Mouse (Mus musculus) MEL (cell line): ENCODE data around the gene Sh3pxd2b. TPM values are rescaled to one million over a fixed set of nuclear protein-coding genes. Genes with fewer than 3 reads are reported as not detected.
A peak's percentile ranks its signal among the peaks of the same experiment; 100 is the strongest.

Experiments used
- DNase-seq: peaks from one replicate; pipeline ENCODE4 v3.0.0; 2011; ENCODE audit warnings: low read depth, low spot score
- H3K27ac ChIP-seq: 2 replicates; pipeline ENCODE4 v1.5.1; 2012; ENCODE audit warnings: low read depth, mild to moderate bottlenecking, control low read depth, low read length, moderate library complexity; ENCODE audit not compliant: control insufficient read depth
- H3K27me3 ChIP-seq, 2 experiments: fragments of 150-350 bp in 1 of 2; sonication (generic) in 1 of 2; 2 replicates each; pipeline ENCODE4 v1.6.1; 2012; ENCODE audit warnings: low read length in 2 of 2, mild to moderate bottlenecking in 2 of 2, improper control_type of control experiment in 1 of 2, moderate library complexity in 1 of 2; ENCODE audit not compliant: insufficient read depth in 2 of 2, control insufficient read depth in 1 of 2
- H3K36me3 ChIP-seq, 2 experiments: 2 replicates each; pipeline ENCODE4 v1.6.1; 2012 to 2014; ENCODE audit warnings: low read length in 2 of 2, improper control_type of control experiment in 1 of 2, inconsistent platforms in 1 of 2, mild to moderate bottlenecking in 1 of 2; ENCODE audit not compliant: insufficient read depth in 2 of 2, control insufficient read depth in 1 of 2
- H3K4me1 ChIP-seq, 2 experiments: fragments of 150-350 bp in 1 of 2; sonication (generic) in 1 of 2; 2 replicates each; pipeline ENCODE4 v1.6.1; 2012; ENCODE audit warnings: low read length in 2 of 2, improper control_type of control experiment in 1 of 2, mild to moderate bottlenecking in 1 of 2; ENCODE audit not compliant: insufficient read depth in 2 of 2, control insufficient read depth in 1 of 2
- H3K4me3 ChIP-seq, 2 experiments: fragments of 150-350 bp in 1 of 2; sonication (generic) in 1 of 2; 2 replicates each; pipeline ENCODE4 v1.5.1; 2012; ENCODE audit warnings: low read depth in 2 of 2, low read length in 2 of 2, mild to moderate bottlenecking in 2 of 2, moderate library complexity in 2 of 2, control low read depth in 1 of 2, improper control_type of control experiment in 1 of 2; ENCODE audit not compliant: control insufficient read depth in 1 of 2, insufficient read depth in 1 of 2
- H3K79me2 ChIP-seq: 2 replicates; pipeline ENCODE4 v1.6.1; 2012; ENCODE audit warnings: mild to moderate bottlenecking, low read length, moderate library complexity; ENCODE audit not compliant: control insufficient read depth, poor library complexity, insufficient read depth
- H3K9ac ChIP-seq: 2 replicates; pipeline ENCODE4 v1.6.1; 2012; ENCODE audit warnings: low read depth, mild to moderate bottlenecking, control low read depth, low read length, moderate library complexity; ENCODE audit not compliant: control insufficient read depth, poor library complexity, severe bottlenecking
- H3K9me3 ChIP-seq: fragments of 150-350 bp; sonication (generic); replicated peaks from 2 replicates; pipeline ENCODE4 v1.6.1; 2012; ENCODE audit warnings: mild to moderate bottlenecking, low read length, improper control_type of control experiment, moderate library complexity; ENCODE audit not compliant: insufficient read depth
- CTCF ChIP-seq, 3 experiments: IDR thresholded peaks in 2 of 3; conservative IDR thresholded peaks in 1 of 3; 2 replicates each; pipeline ENCODE4 v1.5.1; 2011 to 2012; ENCODE audit warnings: low read length in 3 of 3, low read depth in 2 of 3, mild to moderate bottlenecking in 2 of 3, improper control_type of control experiment in 1 of 3, inconsistent platforms in 1 of 3, mixed read lengths in 1 of 3, moderate library complexity in 1 of 3; ENCODE audit not compliant: control insufficient read depth in 1 of 3, insufficient read depth in 1 of 3, poor library complexity in 1 of 3, severe bottlenecking in 1 of 3
- ELF1 ChIP-seq: IDR thresholded peaks from 2 replicates; pipeline ENCODE4 v1.6.1; 2014; ENCODE audit warnings: low read depth, mild to moderate bottlenecking, inconsistent platforms, low read length, improper control_type of control experiment, moderate library complexity
- GATA1 ChIP-seq: IDR thresholded peaks from 2 replicates; pipeline ENCODE4 v1.6.1; 2011; ENCODE audit warnings: low read depth, low read length, improper control_type of control experiment
- HCFC1 ChIP-seq: IDR thresholded peaks from 2 replicates; pipeline ENCODE4 v1.6.1; 2012; ENCODE audit warnings: low read depth, mild to moderate bottlenecking, inconsistent platforms, low read length, improper control_type of control experiment, moderate library complexity
- JUND ChIP-seq: IDR thresholded peaks from 2 replicates; pipeline ENCODE4 v1.6.1; 2011; ENCODE audit warnings: low read depth, mild to moderate bottlenecking, improper control_type of control experiment, low read length
- KAT2A ChIP-seq: conservative IDR thresholded peaks from 2 replicates; pipeline ENCODE4 v1.6.1; 2012; ENCODE audit warnings: low read depth, low read length, improper control_type of control experiment, inconsistent platforms
- MAFK ChIP-seq: IDR thresholded peaks from 2 replicates; pipeline ENCODE4 v1.6.1; 2011; ENCODE audit warnings: low read depth, mild to moderate bottlenecking, low read length, improper control_type of control experiment, borderline replicate concordance
- MAZ ChIP-seq: IDR thresholded peaks from 2 replicates; pipeline ENCODE4 v1.6.1; 2012; ENCODE audit warnings: low read depth, mild to moderate bottlenecking, inconsistent platforms, low read length, improper control_type of control experiment
- MXI1 ChIP-seq: IDR thresholded peaks from 2 replicates; pipeline ENCODE4 v1.6.1; 2011; ENCODE audit warnings: mild to moderate bottlenecking, low read depth, low read length, improper control_type of control experiment
- POLR2A ChIP-seq, 2 experiments: IDR thresholded peaks; 2 replicates each; pipeline ENCODE4 v1.6.1; 2011 to 2012; ENCODE audit warnings: low read length in 2 of 2, mild to moderate bottlenecking in 2 of 2, control low read depth in 1 of 2, improper control_type of control experiment in 1 of 2, low read depth in 1 of 2, moderate library complexity in 1 of 2; ENCODE audit not compliant: control insufficient read depth in 1 of 2, insufficient read depth in 1 of 2, poor library complexity in 1 of 2
- RAD21 ChIP-seq: IDR thresholded peaks from 2 replicates; pipeline ENCODE4 v1.6.1; 2011; ENCODE audit warnings: mild to moderate bottlenecking, low read depth, low read length, improper control_type of control experiment
- RCOR1 ChIP-seq: IDR thresholded peaks from 2 replicates; pipeline ENCODE4 v1.6.1; 2012; ENCODE audit warnings: low read depth, mild to moderate bottlenecking, inconsistent platforms, low read length, improper control_type of control experiment
- SMC3 ChIP-seq: IDR thresholded peaks from 2 replicates; pipeline ENCODE4 v1.6.1; 2011; ENCODE audit warnings: low read depth, low read length, improper control_type of control experiment
- TBP ChIP-seq: IDR thresholded peaks from 2 replicates; pipeline ENCODE4 v1.8.0; 2011; ENCODE audit warnings: low read depth, low read length, improper control_type of control experiment
- TCF12 ChIP-seq: IDR thresholded peaks from 2 replicates; pipeline ENCODE4 v1.6.1; 2014; ENCODE audit warnings: low read depth, mild to moderate bottlenecking, inconsistent platforms, low read length, improper control_type of control experiment, moderate library complexity
- USF1 ChIP-seq: IDR thresholded peaks from 2 replicates; pipeline ENCODE4 v1.6.1; 2014; ENCODE audit warnings: low read depth, mild to moderate bottlenecking, inconsistent platforms, low read length, improper control_type of control experiment, moderate library complexity
- ZC3H11A ChIP-seq: IDR thresholded peaks from 2 replicates; pipeline ENCODE4 v1.6.1; 2012; ENCODE audit warnings: low read depth, mild to moderate bottlenecking, inconsistent platforms, low read length, improper control_type of control experiment
- ZKSCAN1 ChIP-seq: IDR thresholded peaks from 2 replicates; pipeline ENCODE4 v1.6.1; 2012; ENCODE audit warnings: low read depth, mild to moderate bottlenecking, inconsistent platforms, low read length, improper control_type of control experiment, moderate library complexity
- ZNF384 ChIP-seq: IDR thresholded peaks from 2 replicates; pipeline ENCODE4 v1.6.1; 2012; ENCODE audit warnings: low read depth, mild to moderate bottlenecking, inconsistent platforms, low read length, improper control_type of control experiment
- polyA plus RNA-seq, 2 experiments: library from polyadenylated mRNA; stranded (reverse) in 1 of 2; unstranded in 1 of 2; fragments of >175 nt in 1 of 2; fragments of >200 nt in 1 of 2; gene quantifications; 2 replicates each; pipeline versions ENCODE4 v1.2.1 to v1.2.4; 2012; ENCODE audit warnings: low replicate concordance in 2 of 2, low read depth in 1 of 2; ENCODE audit not compliant: insufficient read length in 2 of 2, insufficient read depth in 1 of 2, missing spikeins in 1 of 2
- total RNA-seq: library from RNA; depleted of rRNA; stranded (reverse); fragments of 300-350 nt; gene quantifications from 2 replicates; pipeline ENCODE4 v1.2.3, GENCODE M21; 2012

Sh3pxd2b gene
- total and polyA plus RNA-seq, 3 experiments, result 9.6 to 17.0 TPM; not detected in 1

DNA sequence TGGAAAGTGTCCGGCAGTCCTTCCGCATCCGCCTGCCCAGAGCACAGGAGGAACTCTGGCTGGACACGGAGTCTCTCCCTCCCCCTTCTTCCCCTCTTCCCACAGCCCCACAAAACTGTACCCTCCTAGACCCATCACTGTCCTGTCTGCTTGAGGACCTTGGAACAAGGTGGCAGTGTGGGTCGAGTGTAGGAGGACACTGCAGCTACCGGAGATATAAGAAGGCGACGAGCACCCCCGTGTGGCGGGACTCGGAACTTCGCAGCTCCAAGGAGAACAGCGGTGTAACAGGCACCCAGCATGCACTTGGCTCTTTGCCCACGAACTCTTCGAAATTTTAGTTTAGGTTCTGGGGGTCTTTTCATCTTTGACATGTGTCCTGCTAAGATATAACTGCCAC lies 23.0 kb upstream of the Sh3pxd2b start:
- H3K27me3 ChIP-seq, result peaks cover 9 to 11% of the 10 kb centered on the region in 2 experiments
- H3K9me3 ChIP-seq, result no peaks in the 10 kb centered on the region
- H3K4me3 ChIP-seq, result no peak overlapping the region
- TF ChIP-seq KAT2A (no peak), SMC3 (peak; percentile 86), ZC3H11A (peak; percentile 73), RAD21 (peak; percentile 94), ZKSCAN1 (no peak), CTCF (IDR thresholded peaks at IDR 0.05 in 2 of 3, conservative IDR thresholded peaks at IDR 0.05 in 1 of 3; ENCODE audit: control insufficient read depth in 1 of 3, insufficient read depth in 1 of 3, low read depth in 2 of 3, low read length in 3 of 3, poor library complexity in 1 of 3, severe bottlenecking in 1 of 3) (peak; percentile 83 to 98 (median 97)), GATA1 (no peak)
- peak; percentile 89 for DNase-seq
- no peaks in the 10 kb centered on the region for H3K79me2 ChIP-seq
- H3K27ac ChIP-seq, result no peak overlapping the region
- H3K4me1 ChIP-seq, result peaks cover 0 to 4% of the 10 kb centered on the region in 2 experiments; a peak in 2 of 4 replicates
- H3K9ac ChIP-seq, result no peak overlapping the region
- no peaks in the 10 kb centered on the region; a peak in 1 of 4 replicates for H3K36me3 ChIP-seq

DNA sequence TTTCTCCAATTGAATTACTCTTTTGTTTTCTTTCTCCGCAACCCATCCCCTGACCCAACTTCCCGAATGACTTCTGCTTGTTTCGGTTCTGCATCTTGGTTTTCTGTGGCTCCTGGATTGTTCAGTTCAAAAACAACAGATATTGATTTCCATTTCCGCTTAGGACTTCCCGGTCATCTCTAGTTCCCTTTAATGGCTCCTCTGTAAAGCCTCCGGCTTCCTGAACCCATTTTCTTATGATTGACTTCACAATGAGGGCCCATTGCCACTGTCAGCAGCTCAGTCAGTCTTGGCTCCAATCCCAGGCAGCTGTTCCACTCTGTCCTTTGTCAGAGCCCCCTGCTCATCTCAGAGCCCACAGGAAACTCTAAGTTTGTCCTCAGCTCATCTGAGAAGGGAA lies 16.5 kb upstream of the Sh3pxd2b start:
- H3K9me3 ChIP-seq, result no peaks in the 10 kb centered on the region
- peaks cover 19 to 21% of the 10 kb centered on the region in 2 experiments for H3K27me3 ChIP-seq
- no peaks in the 10 kb centered on the region for H3K36me3 ChIP-seq
- TF ChIP-seq ELF1 (no peak), CTCF (IDR thresholded peaks at IDR 0.05 in 2 of 3, conservative IDR thresholded peaks at IDR 0.05 in 1 of 3; ENCODE audit: control insufficient read depth in 1 of 3, insufficient read depth in 1 of 3, low read depth in 2 of 3, low read length in 3 of 3, poor library complexity in 1 of 3, severe bottlenecking in 1 of 3) (no peak), TBP (no peak), MXI1 (no peak), TCF12 (no peak), POLR2A (IDR thresholded peaks at IDR 0.05; ENCODE audit: control insufficient read depth in 1 of 2, insufficient read depth in 1 of 2, low read depth in 1 of 2, low read length in 2 of 2, poor library complexity in 1 of 2) (no peak), HCFC1 (no peak), ZNF384 (no peak), SMC3 (no peak), RAD21 (no peak)
- no peak overlapping the region for H3K27ac ChIP-seq
- no peak for DNase-seq
- H3K9ac ChIP-seq, result no peak overlapping the region
- H3K4me3 ChIP-seq, result no peak overlapping the region
- no peaks in the 10 kb centered on the region for H3K4me1 ChIP-seq
- H3K79me2 ChIP-seq, result no peaks in the 10 kb centered on the region

DNA sequence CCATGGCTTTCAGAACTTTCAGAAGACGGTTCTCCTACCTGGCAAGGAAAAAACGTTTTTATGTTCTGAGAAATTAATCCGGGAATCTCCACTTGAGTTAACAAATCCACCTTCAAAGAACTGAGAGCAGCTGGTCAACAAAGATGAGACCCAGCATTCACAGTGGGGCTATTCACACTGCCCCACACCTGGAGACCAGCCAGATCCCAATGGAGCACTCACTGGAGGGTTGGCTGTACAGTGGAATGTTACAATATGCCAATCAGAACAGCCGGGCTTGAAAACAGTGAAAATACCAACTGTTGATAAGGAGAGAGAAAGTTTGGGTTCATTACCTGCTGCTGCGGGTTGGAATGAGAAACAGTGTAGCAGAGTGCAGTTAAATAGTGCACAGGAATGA lies 15.8 kb upstream of the Sh3pxd2b start:
- Histone ChIP-seq H3K4me3 (no peak overlapping the region), H3K9me3 (no peaks in the 10 kb centered on the region), H3K27me3 (peaks cover 17 to 18% of the 10 kb centered on the region in 2 experiments), H3K9ac (no peak overlapping the region), H3K36me3 (no peaks in the 10 kb centered on the region), H3K27ac (no peak overlapping the region), H3K79me2 (no peaks in the 10 kb centered on the region), H3K4me1 (no peaks in the 10 kb centered on the region)
- TF ChIP-seq MAZ, result no peak
- TF ChIP-seq MAFK, result no peak
- TF ChIP-seq TBP, result no peak
- no peak for TF ChIP-seq ZNF384
- TF ChIP-seq MXI1, result no peak
- TF ChIP-seq JUND, result no peak
- TF ChIP-seq RCOR1, result no peak
- no peak for TF ChIP-seq ELF1
- no peak for TF ChIP-seq USF1
- TF ChIP-seq ZKSCAN1, result no peak
- TF ChIP-seq HCFC1, result no peak
- TF ChIP-seq RAD21, result no peak
- DNase-seq, result no peak
